Mouse (Mus musculus): Measurements from ENCODE around the gene Hist1h2an.
"Not testable (repeated sequence)": the region's sequence is repeated elsewhere in the genome, so short reads cannot be mapped to it uniquely, and the experiment has no call there.

The Hist1h2an gene

DNA sequence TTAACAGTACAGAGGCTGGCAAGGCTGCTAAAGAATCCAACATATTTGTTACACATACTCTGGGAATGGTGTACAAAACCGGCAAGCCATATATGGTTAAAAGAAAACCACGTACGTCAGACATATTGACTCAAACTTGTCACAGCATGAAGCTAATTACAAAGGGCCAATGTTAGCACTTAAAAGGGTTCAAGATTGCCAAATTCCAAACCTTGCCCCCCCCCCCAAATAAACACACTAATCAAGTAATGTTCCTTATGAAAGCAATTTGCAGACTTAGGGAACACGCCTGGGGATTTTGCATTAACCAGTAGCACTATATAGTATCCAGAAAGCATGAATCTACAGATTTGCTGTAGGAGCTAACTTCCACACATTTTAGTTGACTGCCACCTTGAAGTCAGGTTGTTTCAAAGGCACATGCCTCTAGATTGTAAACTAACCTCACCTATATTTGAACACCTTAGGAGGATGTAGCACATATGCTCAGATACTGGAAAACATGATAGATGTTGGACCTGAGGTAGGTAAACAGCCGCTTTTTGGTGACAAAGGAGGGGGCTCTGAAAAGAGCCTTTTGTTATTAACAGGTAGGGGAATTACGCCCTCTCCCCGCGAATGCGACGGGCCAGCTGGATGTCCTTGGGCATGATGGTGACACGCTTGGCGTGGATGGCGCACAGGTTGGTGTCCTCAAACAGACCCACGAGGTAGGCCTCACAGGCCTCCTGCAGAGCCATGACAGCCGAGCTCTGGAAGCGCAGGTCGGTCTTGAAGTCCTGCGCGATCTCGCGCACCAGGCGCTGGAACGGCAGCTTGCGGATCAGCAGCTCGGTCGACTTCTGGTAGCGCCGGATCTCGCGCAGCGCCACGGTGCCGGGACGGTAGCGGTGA lies 4.4 kb downstream of the Hist1h2an start:
- DNase-seq: peak; percentile 24

- DNase-seq: no peak
Observed at GRCm38 (mm10) chr13:21781639-21782038, 5.4 kb downstream of the Hist1h2an start.

GRCm38 (mm10) chr13:21781021-21781555 lies 5.9 kb downstream of the Hist1h2an start:
- no peak for DNase-seq

DNA sequence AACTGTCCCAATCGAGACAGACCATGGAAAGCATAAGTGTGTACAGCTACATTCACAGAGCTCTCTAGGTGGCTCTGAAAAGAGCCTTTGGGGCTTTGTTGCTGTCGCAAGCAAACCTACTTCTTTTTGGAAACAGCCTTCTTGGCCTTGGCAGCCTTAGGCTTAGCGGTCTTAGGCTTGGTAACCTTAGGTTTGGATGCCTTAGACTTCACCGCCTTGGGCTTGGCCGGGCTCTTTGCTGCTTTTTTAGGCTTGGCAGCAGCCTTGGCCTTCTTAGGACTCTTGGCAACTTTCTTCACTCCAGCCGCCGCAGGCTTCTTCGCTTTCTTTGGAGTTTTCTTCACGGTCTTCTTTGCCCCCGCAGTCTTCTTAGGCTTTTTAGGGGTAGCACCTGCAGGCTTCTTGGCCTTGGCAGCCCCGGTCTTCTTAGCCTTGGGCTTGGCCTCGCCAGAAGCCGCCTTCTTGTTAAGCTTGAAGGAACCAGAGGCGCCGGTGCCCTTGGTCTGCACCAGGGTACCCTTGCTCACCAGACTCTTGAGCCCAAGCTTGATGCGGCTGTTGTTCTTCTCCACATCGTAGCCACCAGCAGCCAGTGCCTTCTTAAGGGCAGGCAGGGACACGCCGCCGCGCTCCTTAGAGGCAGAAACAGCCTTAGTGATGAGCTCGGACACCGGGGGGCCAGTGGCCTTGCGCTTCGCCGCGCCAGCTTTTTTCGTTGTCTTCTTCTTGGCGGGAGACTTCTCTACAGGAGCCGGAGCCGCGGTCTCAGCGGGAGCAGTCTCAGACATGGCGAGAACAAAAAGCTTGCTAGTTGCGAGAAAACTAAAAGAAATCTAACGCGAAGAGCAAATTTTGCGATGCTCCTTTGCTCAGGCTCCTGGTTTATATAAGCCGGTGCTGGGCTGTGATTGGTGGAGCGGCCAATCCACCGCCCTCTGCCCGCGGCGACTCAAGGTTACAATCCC lies 7.0 kb downstream of the Hist1h2an start, which contains the start of gene Hist1h1b:
Hist1h1b (minus strand) TSS at position 859 of the 965 bp plus-strand sequence.
- DNase-seq: peak; percentile 72

DNA sequence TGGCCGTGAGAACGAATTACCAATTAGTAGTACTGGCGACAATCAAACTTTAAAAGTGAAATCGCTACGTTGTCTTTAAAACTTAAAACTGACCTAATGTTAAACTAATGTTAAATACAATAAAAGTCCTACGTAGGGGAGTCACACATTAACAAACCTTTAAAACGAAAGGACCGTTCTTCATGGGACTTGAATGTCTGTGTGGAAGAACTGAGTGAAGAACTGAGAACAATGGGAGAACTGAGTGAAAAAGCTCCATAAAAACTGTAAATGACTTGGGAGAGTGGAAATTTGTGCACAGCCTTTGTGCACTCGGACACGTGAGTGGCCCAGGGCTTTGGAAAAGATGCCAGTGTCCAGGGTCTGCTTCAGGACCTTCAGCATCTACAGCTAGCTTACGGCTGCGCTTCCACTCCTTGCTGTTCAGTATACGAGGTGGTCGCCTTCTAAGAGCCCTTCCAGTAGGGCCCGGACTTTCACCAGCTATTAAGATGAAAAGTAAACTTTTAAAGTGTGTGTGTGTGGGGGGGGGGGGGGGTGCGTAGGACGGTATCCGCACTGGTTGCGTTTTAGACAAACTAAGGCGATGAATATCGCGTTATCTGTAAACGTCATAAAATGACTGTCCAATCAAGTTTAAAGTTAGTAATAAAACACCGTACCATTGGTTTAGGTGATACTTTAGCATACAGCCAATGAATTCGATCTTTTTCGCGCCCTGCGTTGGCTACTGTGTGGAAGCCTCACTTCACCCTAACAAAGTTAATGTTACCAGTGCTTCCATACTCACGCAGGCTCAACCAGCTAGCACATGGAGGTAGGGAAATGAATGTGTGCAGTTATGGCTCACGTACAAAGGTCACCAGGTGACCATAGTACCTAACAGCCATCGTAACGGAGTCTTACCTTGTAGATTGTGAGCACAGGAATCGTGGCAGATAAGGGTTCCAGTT lies 7.9 kb downstream of the Hist1h2an start:
- peak; percentile 57 for DNase-seq

DNA sequence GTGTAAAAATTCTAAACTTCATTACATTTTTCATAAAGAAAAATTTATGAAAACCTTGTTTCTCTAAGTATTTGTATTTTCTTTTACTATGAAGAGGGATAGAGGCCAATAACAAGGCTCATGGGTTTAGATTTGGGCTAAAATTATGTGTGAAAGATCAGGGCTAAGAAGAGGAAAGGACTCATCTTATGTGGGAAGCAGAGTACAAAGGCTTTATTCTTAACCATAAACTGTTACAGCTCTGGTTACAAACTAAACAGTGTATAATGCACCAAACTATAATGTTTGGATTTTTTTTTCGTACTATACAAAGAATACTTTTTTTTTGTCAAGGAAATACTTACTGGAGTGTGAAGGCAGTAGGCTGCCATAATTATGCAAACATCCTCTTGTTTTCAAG lies 31.3 kb downstream of the Hist1h2an start:
- DNase-seq: no peak

GRCm38 (mm10) chr13:21754294-21755001 lies 32.6 kb downstream of the Hist1h2an start:
- DNase-seq: not testable (repeated sequence)

- DNase-seq: peak; percentile 58
Observed at GRCm38 (mm10) chr13:21753524-21754285, 33.3 kb downstream of the Hist1h2an start, which contains the start of the genes Hist1h2ak and Hist1h2bn. TSS of gene Hist1h2ak (minus strand) at chr13:21753827. TSS of gene Hist1h2bn (plus strand) at chr13:21754123.

- no peak for DNase-seq
Observed at GRCm38 (mm10) chr13:21753051-21753523, 33.9 kb downstream of the Hist1h2an start.

GRCm38 (mm10) chr13:21752356-21752755 lies 34.7 kb downstream of the Hist1h2an start:
- DNase-seq: no peak

GRCm38 (mm10) chr13:21751827-21752226 lies 35.2 kb downstream of the Hist1h2an start:
- no peak for DNase-seq

DNA sequence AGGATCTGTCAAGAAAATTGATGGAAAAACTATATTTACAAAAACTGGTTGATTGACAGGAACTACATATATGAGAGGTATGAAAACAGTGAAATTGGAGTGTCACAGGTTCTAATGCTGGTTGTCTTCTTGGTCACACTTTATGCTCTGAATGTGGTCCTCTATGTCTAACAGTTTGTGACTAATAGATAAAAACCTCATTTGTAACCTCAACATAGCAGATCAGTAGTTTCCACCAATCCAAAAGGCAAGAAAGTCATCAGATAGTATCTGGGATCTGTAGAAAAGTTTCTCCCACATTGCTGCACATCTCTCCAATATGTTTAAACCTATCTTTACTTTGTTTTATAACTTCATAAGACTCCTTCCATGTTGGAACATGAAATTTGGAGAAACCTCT lies 35.6 kb downstream of the Hist1h2an start:
- DNase-seq: no peak

DNA sequence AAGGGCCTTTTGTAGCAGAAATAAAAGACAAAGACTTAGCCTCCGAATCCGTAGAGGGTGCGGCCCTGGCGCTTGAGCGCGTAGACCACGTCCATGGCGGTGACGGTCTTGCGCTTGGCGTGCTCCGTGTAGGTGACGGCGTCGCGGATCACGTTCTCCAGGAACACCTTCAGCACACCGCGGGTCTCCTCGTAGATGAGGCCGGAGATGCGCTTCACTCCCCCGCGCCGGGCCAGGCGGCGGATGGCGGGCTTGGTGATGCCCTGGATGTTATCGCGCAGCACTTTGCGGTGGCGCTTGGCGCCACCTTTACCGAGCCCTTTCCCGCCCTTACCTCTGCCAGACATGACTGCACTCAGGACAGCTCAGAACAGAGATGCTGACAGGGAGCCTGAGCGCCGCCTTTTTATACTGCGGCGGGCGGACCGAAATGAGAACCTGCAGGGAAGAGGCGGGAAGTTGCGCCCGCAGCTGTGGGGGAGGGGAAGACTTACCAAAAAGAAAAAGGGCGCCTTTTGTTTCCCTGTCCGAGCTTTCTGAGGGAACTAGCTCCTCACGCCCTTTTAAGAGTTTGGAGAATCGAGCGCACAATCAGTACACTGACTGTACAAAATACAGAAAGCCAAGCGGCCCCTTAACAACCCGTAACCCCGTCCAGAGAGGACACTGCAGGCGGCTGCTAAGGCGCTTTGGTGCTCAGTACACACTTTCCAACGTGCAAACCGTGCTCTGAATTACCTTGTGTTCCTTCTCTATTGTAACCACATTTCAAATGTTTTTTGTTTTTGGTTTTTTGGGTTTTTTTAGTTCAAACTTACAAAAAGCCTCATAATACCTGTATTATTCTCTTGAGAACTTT lies 36.6 kb downstream of the Hist1h2an start, which contains the start of gene Hist1h4k:
Hist1h4k (minus strand) TSS at position 347 of the 859 bp plus-strand sequence.
- peak; percentile 95 for DNase-seq

GRCm38 (mm10) chr13:21749387-21750158 lies 37.4 kb downstream of the Hist1h2an start:
- DNase-seq: no peak

DNA sequence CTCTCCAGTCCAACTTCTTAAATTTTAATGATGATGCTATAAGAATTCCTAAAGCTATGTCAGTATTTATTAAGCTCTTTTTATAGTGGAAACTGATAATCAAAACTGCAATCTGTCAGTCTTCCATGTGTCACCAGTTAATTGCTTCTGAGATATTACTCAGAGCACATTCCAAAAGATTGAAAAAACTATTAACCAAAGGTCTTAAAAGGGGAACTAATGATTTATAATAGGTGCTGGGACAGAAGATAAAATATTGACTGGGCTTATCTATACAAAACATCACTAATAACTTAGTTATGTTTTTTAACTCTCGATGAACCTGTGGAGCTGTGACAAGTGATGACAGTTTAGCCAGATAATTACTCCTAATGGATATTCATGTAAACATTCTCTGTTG lies 42.0 kb downstream of the Hist1h2an start:
- no peak for DNase-seq
